Mouse (Mus musculus) spleen, embryonic (tissue): ENCODE data around the gene Hist4h4.

ENCODE experiments used
- CTCF ChIA-PET: fragments of 350-600 bp; sonication (Branson Sonifier 250); formaldehyde crosslinking; loops from one replicate; lab custom pipeline; 2022; lab: Charles Lee

Hist4h4 gene

GRCm38 (mm10) chr6:136789391-136789971 is 14.7 kb downstream of the Hist4h4 start:
- CTCF ChIA-PET: no interaction called here

GRCm38 (mm10) chr6:136782761-136783160 is 21.5 kb downstream of the Hist4h4 start:
- CTCF ChIA-PET: no interaction called here

- CTCF ChIA-PET: no interaction called here
These were observed 22.1 kb downstream of the Hist4h4 start for GRCm38 (mm10) chr6:136782146-136782545.

- CTCF ChIA-PET: no interaction called here
These were observed 22.7 kb downstream of the Hist4h4 start, which contains the start of gene Gucy2c for GRCm38 (mm10) chr6:136781377-136781986. Gene Gucy2c, minus strand, starts transcription at chr6:136781765.

GRCm38 (mm10) chr6:136776392-136776791 is 27.8 kb downstream of the Hist4h4 start:
- CTCF ChIA-PET: no interaction called here

- CTCF ChIA-PET: no interaction called here
These were observed 34.4 kb downstream of the Hist4h4 start for GRCm38 (mm10) chr6:136769859-136770258.

GRCm38 (mm10) chr6:136769143-136769542 is 35.1 kb downstream of the Hist4h4 start:
- CTCF ChIA-PET: no interaction called here

GRCm38 (mm10) chr6:136763912-136764311 is 40.3 kb downstream of the Hist4h4 start:
- CTCF ChIA-PET: no interaction called here
